Mouse (Mus musculus) neural tube, embryonic 15.5 days (tissue): ENCODE data around the gene Aspdh. TPM values are rescaled to one million over a fixed set of nuclear protein-coding genes. Genes with fewer than 3 reads are reported as not detected.

Source experiments
- ATAC-seq: fragments of 200-750 bp; cut with Nextera tagmentation; 2 replicates; pipeline ENCODE4 v1.8.0; 2017; ENCODE audit warnings: mild to moderate bottlenecking, moderate TSS enrichment, moderate library complexity; ENCODE audit not compliant: low FRiP score
- H3K27ac ChIP-seq: fragments of 300-500 bp; sonication (generic); replicated peaks from 2 replicates; pipeline ENCODE4 v1.5.1; 2015; ENCODE audit warnings: mild to moderate bottlenecking, inconsistent platforms
- H3K27me3 ChIP-seq: fragments of 300-500 bp; sonication (generic); replicated peaks from 2 replicates; pipeline ENCODE4 v1.6.1; 2015; ENCODE audit warnings: inconsistent platforms
- H3K36me3 ChIP-seq: fragments of 300-500 bp; sonication (generic); 2 replicates; pipeline ENCODE4 v1.6.1; 2015; ENCODE audit warnings: inconsistent platforms
- H3K4me1 ChIP-seq: fragments of 300-500 bp; sonication (generic); 2 replicates; pipeline ENCODE4 v1.6.1; 2015; ENCODE audit warnings: inconsistent platforms
- H3K4me2 ChIP-seq: fragments of 300-500 bp; sonication (generic); 2 replicates; pipeline ENCODE4 v1.6.1; 2015; ENCODE audit warnings: inconsistent platforms, mild to moderate bottlenecking, moderate library complexity
- H3K4me3 ChIP-seq: fragments of 300-500 bp; sonication (generic); replicated peaks from 2 replicates; pipeline ENCODE4 v1.5.1; 2015; ENCODE audit warnings: mild to moderate bottlenecking, inconsistent platforms
- H3K9ac ChIP-seq: fragments of 300-500 bp; sonication (generic); replicated peaks from 2 replicates; pipeline ENCODE4 v1.6.1; 2015; ENCODE audit warnings: mild to moderate bottlenecking, inconsistent platforms
- H3K9me3 ChIP-seq: fragments of 300-500 bp; sonication (generic); replicated peaks from 2 replicates; pipeline ENCODE4 v1.6.1; 2016; ENCODE audit warnings: inconsistent platforms
- WGBS: fragments of 180-500 bp; shearing (Covaris S2); methylation state at CpG from one replicate; pipeline ENCODE4 v1.1.7; 2015; ENCODE audit warnings: mixed read lengths; 5-methylcytosine and 5-hydroxymethylcytosine counted together
- microRNA-seq: library from miRNA; unstranded; fragments of <30 nt; microRNA quantifications from one replicate; pipeline ENCODE4, GENCODE M21; 2017
- polyA plus RNA-seq: library from polyadenylated mRNA; unstranded; fragments of >200 nt; fragmentation: Nextera tagmentation; extraction: Ambion mirVana; gene quantifications from 2 replicates; pipeline ENCODE4 v1.2.1, GENCODE M21; 2015

Aspdh gene
- polyA plus RNA-seq, 1 experiment from 2014 or later = 4.2 TPM

- peak overlapping the region; percentile 77 for H3K4me3 ChIP-seq
- ATAC-seq = no peak
- H3K27me3 ChIP-seq = no peaks in the 10 kb centered on the region
- peaks cover 39% of the 10 kb centered on the region for H3K36me3 ChIP-seq
- H3K27ac ChIP-seq = no peak overlapping the region
- peak overlapping the region; percentile 97 for H3K9ac ChIP-seq
- no peaks in the 10 kb centered on the region for H3K9me3 ChIP-seq
- WGBS = 72% methylated on average over 7 of the region's 7 CpGs
- peaks cover 31% of the 10 kb centered on the region for H3K4me1 ChIP-seq
- peak overlapping the region; percentile 83 for H3K4me2 ChIP-seq
Measured at GRCm38 (mm10) chr7:44495086-44495485, 29.9 kb downstream of the Aspdh start.

GRCm38 (mm10) chr7:44495992-44496770 lies 31.0 kb downstream of the Aspdh start, which contains the start of the genes Emc10 and Fam71e1:
TSS of gene Emc10 (minus strand) at chr7:44496529.
TSS of gene Fam71e1 (plus strand) at chr7:44496581.
- H3K27me3 ChIP-seq = no peaks in the 10 kb centered on the region
- under 1% methylated on average over 58 of the region's 58 CpGs for WGBS
- ATAC-seq = peak; percentile 95

GRCm38 (mm10) chr7:44496771-44497109 lies 31.5 kb downstream of the Aspdh start:
- no peaks in the 10 kb centered on the region for H3K27me3 ChIP-seq
- WGBS = under 1% methylated on average over 26 of the region's 26 CpGs
- H3K4me3 ChIP-seq = peak overlapping the region; percentile 77
- H3K9ac ChIP-seq = peak overlapping the region; percentile 97
- no peaks in the 10 kb centered on the region for H3K9me3 ChIP-seq
- ATAC-seq = no peak
- peak overlapping the region; percentile 99 for H3K27ac ChIP-seq
- H3K4me1 ChIP-seq = peaks cover 29% of the 10 kb centered on the region
- peak overlapping the region; percentile 83 for H3K4me2 ChIP-seq
- peaks cover 23% of the 10 kb centered on the region for H3K36me3 ChIP-seq

More at GRCm38 (mm10) chr7:44495992-44496770, 31.0 kb downstream of the Aspdh start, which contains the start of the genes Emc10 and Fam71e1:
- Histone ChIP-seq H3K4me1 (peaks cover 31% of the 10 kb centered on the region), H3K27ac (peak within 1 kb of the TSS; percentile 99), H3K36me3 (peaks cover 28% of the 10 kb centered on the region), H3K9ac (peak within 1 kb of the TSS; percentile 97), H3K4me2 (peak within 1 kb of the TSS; percentile 83), H3K9me3 (no peaks in the 10 kb centered on the region), H3K4me3 (peak within 1 kb of the TSS; percentile 77)

- no peak for ATAC-seq
- 0 out of 2 replicates have a peak overlapping the region, but pooled peaks have one; percentile 99 for H3K27ac ChIP-seq
- WGBS = 83% methylated on average over 10 of the region's 10 CpGs
Measured at GRCm38 (mm10) chr7:44497361-44498055, 32.3 kb downstream of the Aspdh start.

GRCm38 (mm10) chr7:44498922-44499321 lies 33.7 kb downstream of the Aspdh start:
- 0 out of 2 replicates have a peak, but pooled peaks cover 6% of the 10 kb centered on the region for H3K36me3 ChIP-seq
- H3K4me2 ChIP-seq = no peak overlapping the region
- no peak for ATAC-seq
- no peak overlapping the region for H3K9ac ChIP-seq
- 78% methylated on average over 1 of the region's 1 CpGs for WGBS
- H3K9me3 ChIP-seq = no peaks in the 10 kb centered on the region
- peaks cover 28% of the 10 kb centered on the region for H3K4me1 ChIP-seq
- H3K27me3 ChIP-seq = no peaks in the 10 kb centered on the region
- H3K4me3 ChIP-seq = no peak overlapping the region
- no peak overlapping the region for H3K27ac ChIP-seq

More at GRCm38 (mm10) chr7:44497361-44498055, 32.3 kb downstream of the Aspdh start:
- Histone ChIP-seq H3K4me3 (peak overlapping the region; percentile 77), H3K27me3 (no peaks in the 10 kb centered on the region), H3K9ac (peak overlapping the region; percentile 97), H3K4me1 (peaks cover 28% of the 10 kb centered on the region), H3K4me2 (peak overlapping the region; percentile 83), H3K36me3 (peaks cover 15% of the 10 kb centered on the region; the same call in 1 of the 2 replicates), H3K9me3 (no peaks in the 10 kb centered on the region)

- Histone ChIP-seq H3K27me3 (no peaks in the 10 kb centered on the region), H3K4me1 (peaks cover 18% of the 10 kb centered on the region), H3K36me3 (no peaks in the 10 kb centered on the region), H3K9me3 (no peaks in the 10 kb centered on the region), H3K4me3 (no peak overlapping the region), H3K9ac (no peak overlapping the region), H3K27ac (no peak overlapping the region), H3K4me2 (no peak overlapping the region)
- ATAC-seq = no peak
- WGBS = 66% methylated on average over 20 of the region's 20 CpGs
Measured at GRCm38 (mm10) chr7:44500046-44500445, 34.9 kb downstream of the Aspdh start.

- no peaks in the 10 kb centered on the region for H3K36me3 ChIP-seq
- 40% methylated on average over 5 of the region's 5 CpGs for WGBS
- H3K27me3 ChIP-seq = no peaks in the 10 kb centered on the region
- no peak overlapping the region for H3K4me2 ChIP-seq
- H3K4me1 ChIP-seq = peaks cover 10% of the 10 kb centered on the region
- no peak overlapping the region for H3K27ac ChIP-seq
- H3K9ac ChIP-seq = no peak overlapping the region
- H3K9me3 ChIP-seq = no peaks in the 10 kb centered on the region
- no peak overlapping the region for H3K4me3 ChIP-seq
- ATAC-seq = no peak
Measured at GRCm38 (mm10) chr7:44501563-44502115, 36.4 kb downstream of the Aspdh start.

GRCm38 (mm10) chr7:44507491-44507890 lies 42.3 kb downstream of the Aspdh start:
- no peak for ATAC-seq
- no peak overlapping the region for H3K27ac ChIP-seq
- no peaks in the 10 kb centered on the region for H3K36me3 ChIP-seq
- no peaks in the 10 kb centered on the region for H3K4me1 ChIP-seq
- no peaks in the 10 kb centered on the region for H3K9me3 ChIP-seq
- no peak overlapping the region for H3K4me3 ChIP-seq
- H3K27me3 ChIP-seq = peaks cover 5% of the 10 kb centered on the region; the same call in 1 of the 2 replicates
- no peak overlapping the region for H3K4me2 ChIP-seq
- H3K9ac ChIP-seq = no peak overlapping the region

Small RNA genes lying within 50 kb of the gene (microRNA-seq; reads per million reads assigned to microRNA genes)
- 0.87 reads per million for gene Mir7052

Other genes starting within 250 kb of the Aspdh start
- gene Klk1b5, start 249.4 kb upstream of the Aspdh start, polyA plus RNA-seq = not detected in 2 replicates
- 0.51 TPM in 1 of 2 replicates, not detected in the other for gene Klk1, start 240.0 kb upstream of the Aspdh start, polyA plus RNA-seq
- gene Gm36864, start 229.2 kb upstream of the Aspdh start, polyA plus RNA-seq = not detected in 2 replicates
- gene 1700028J19Rik, start 218.7 kb upstream of the Aspdh start, polyA plus RNA-seq = 1.3 and 1.5 TPM in 2 replicates
- gene 2410002F23Rik, start 218.7 kb upstream of the Aspdh start, polyA plus RNA-seq = 198 and 218 TPM in 2 replicates
- gene Acp4, start 208.0 kb upstream of the Aspdh start, polyA plus RNA-seq = 0.11 and 0.15 TPM in 2 replicates
- gene Gm15517, start 203.9 kb upstream of the Aspdh start, polyA plus RNA-seq = not detected in 2 replicates
- gene Clec11a, start 158.5 kb upstream of the Aspdh start, polyA plus RNA-seq = 4.8 and 5.5 TPM in 2 replicates
- 38.1 and 47.6 TPM in 2 replicates for gene Shank1, start 155.1 kb upstream of the Aspdh start, polyA plus RNA-seq
- 67.0 and 75.4 TPM in 2 replicates for gene Syt3, start 81.3 kb upstream of the Aspdh start, polyA plus RNA-seq
- 2.5 and 3.4 TPM in 2 replicates for gene 1700008O03Rik, start 79.6 kb upstream of the Aspdh start, polyA plus RNA-seq
- 11.0 and 14.9 TPM in 2 replicates for gene Lrrc4b, start 36.4 kb upstream of the Aspdh start, polyA plus RNA-seq
- 45.2 and 51.0 TPM in 2 replicates for gene Josd2, start 2.6 kb downstream of the Aspdh start, polyA plus RNA-seq
- gene Emc10, start 31.1 kb downstream of the Aspdh start, polyA plus RNA-seq = 144 and 157 TPM in 2 replicates
- 22.6 and 23.2 TPM in 2 replicates for gene Fam71e1, start 31.2 kb downstream of the Aspdh start, polyA plus RNA-seq
- gene Mybpc2, start 59.3 kb downstream of the Aspdh start, polyA plus RNA-seq = 0.14 and 0.36 TPM in 2 replicates
- gene Spib, start 66.7 kb downstream of the Aspdh start, polyA plus RNA-seq = 7.5 TPM in 1 of 2 replicates, not detected in the other
- gene Pold1, start 83.5 kb downstream of the Aspdh start, polyA plus RNA-seq = 18.8 and 38.9 TPM in 2 replicates
- 54.0 and 62.0 TPM in 2 replicates for gene Nr1h2, start 88.6 kb downstream of the Aspdh start, polyA plus RNA-seq
- gene Napsa, start 107.0 kb downstream of the Aspdh start, polyA plus RNA-seq = 1.1 and 4.9 TPM in 2 replicates
- 7.2 and 8.0 TPM in 2 replicates for gene Kcnc3, start 125.3 kb downstream of the Aspdh start, polyA plus RNA-seq
- 4.8 and 6.0 TPM in 2 replicates for gene Myh14, start 205.5 kb downstream of the Aspdh start, polyA plus RNA-seq
- not detected in 2 replicates for gene Izumo2, start 243.4 kb downstream of the Aspdh start, polyA plus RNA-seq